Mouse (Mus musculus) thymus, adult 2 months (tissue): ENCODE measurements around the gene AU040320. TPM values are rescaled to one million over a fixed set of nuclear protein-coding genes. Genes with fewer than 3 reads are reported as not detected.

Experiments
- DNase-seq: peaks from one replicate; pipeline ENCODE4 v3.0.0; 2021
- H3K27ac ChIP-seq: fragments of 200-500 bp; 2 replicates; pipeline ENCODE4 v1.5.1; 2012; ENCODE audit warnings: low read length, control low read depth; ENCODE audit not compliant: control insufficient read depth, insufficient read depth
- H3K27me3 ChIP-seq: fragments of 200-500 bp; 2 replicates; pipeline ENCODE4 v1.6.1; 2012; ENCODE audit warnings: mild to moderate bottlenecking, low read length, moderate library complexity, mixed read lengths; ENCODE audit not compliant: control insufficient read depth, insufficient read depth
- H3K36me3 ChIP-seq: fragments of 200-500 bp; 2 replicates; pipeline ENCODE4 v1.6.1; 2012; ENCODE audit warnings: mild to moderate bottlenecking, low read length, moderate library complexity; ENCODE audit not compliant: control insufficient read depth, insufficient read depth
- H3K4me1 ChIP-seq: fragments of 200-500 bp; replicated peaks from 2 replicates; pipeline ENCODE4 v1.6.1; 2012; ENCODE audit warnings: low read length; ENCODE audit not compliant: control insufficient read depth, insufficient read depth
- H3K4me3 ChIP-seq: fragments of 200-500 bp; 2 replicates; pipeline ENCODE4 v1.5.1; 2012; ENCODE audit warnings: mild to moderate bottlenecking, low read length, control low read depth, moderate library complexity; ENCODE audit not compliant: control insufficient read depth, insufficient read depth
- CTCF ChIP-seq: fragments of 200-500 bp; IDR thresholded peaks from 2 replicates; pipeline ENCODE4 v1.5.1; 2012; ENCODE audit warnings: mild to moderate bottlenecking, control low read depth, low read length, moderate library complexity, borderline replicate concordance; ENCODE audit not compliant: control insufficient read depth, poor library complexity, insufficient read depth; ENCODE audit errors: extremely low read depth
- POLR2A ChIP-seq: fragments of 200-500 bp; IDR thresholded peaks from 2 replicates; pipeline ENCODE4 v1.6.1; 2012; ENCODE audit warnings: mild to moderate bottlenecking, low read length, control low read depth, moderate library complexity; ENCODE audit not compliant: control insufficient read depth, poor library complexity, insufficient read depth; ENCODE audit errors: extremely low read depth
- WGBS: fragments of 180-500 bp; shearing (Covaris S2); methylation state at CpG from one replicate; pipeline ENCODE4 v1.1.7; 2018; 5-methylcytosine and 5-hydroxymethylcytosine counted together
- polyA plus RNA-seq: library from polyadenylated mRNA; depleted of rRNA; stranded (reverse); fragments of >200 nt; gene quantifications from 2 replicates; pipeline ENCODE4 v1.2.3, GENCODE M21; 2012

The AU040320 gene
- polyA plus RNA-seq, 1 experiment, result 40.0 TPM

DNA sequence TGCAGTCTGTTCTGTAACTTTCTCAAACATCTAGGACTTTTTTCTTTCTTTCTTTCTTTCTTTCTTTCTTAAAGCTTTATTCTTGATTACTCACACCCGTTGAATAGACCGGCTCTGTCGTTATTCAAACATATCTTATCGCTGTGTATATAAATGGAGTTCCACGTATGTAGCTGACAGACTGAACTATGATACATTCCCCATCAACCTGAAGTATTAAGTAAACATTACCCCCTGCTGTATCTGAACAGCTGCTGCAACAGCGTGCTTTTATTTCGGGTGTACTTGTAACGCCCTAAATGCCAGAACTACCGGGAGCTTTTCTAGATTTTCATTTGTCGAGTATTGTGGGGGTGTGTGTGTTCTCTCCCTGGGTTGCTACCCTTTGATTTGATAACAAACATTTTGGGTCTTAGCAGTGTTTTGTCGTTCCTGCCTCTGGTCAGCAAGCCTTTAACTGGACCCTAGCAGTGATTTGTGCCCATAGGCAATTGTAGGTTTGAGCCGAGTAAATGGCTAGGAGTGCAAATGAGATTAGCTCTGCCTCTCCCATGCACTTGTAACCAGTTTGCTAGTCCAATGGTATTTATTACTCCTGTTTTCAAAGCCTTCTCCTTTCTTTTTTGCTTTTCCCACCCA lies 1.5 kb downstream of the AU040320 start:
- no peaks in the 10 kb centered on the region for H3K27me3 ChIP-seq
- no peak for DNase-seq
- TF ChIP-seq CTCF, result no peak
- TF ChIP-seq POLR2A, result no peak
- peaks cover 10% of the 10 kb centered on the region for H3K4me1 ChIP-seq
- H3K36me3 ChIP-seq, result 0 out of 2 replicates have a peak, but pooled peaks cover 4% of the 10 kb centered on the region
- no peak overlapping the region for H3K4me3 ChIP-seq
- no peak overlapping the region for H3K27ac ChIP-seq
- 80% methylated on average over 12 of the region's 12 CpGs for WGBS

DNA sequence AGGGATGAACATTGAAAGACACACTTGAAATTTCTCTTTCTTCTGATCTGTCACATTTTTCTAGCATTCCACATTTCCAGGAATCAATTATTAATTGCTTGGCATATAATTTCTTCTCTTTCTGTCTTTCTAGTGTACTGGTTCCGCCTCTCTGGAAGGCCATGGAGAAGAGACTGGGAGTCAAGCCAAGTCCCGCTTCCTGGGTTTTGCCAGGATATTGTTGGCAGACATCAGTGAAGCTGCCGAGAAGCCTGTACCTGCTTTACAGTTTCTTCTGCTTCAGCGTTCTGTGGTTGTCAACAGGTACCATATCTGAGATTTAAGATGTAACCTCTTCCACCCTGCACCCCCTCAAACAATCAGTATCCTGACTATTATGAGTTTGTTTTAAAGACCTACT lies 3.4 kb downstream of the AU040320 start:
- Histone ChIP-seq H3K36me3 (peaks cover 14% of the 10 kb centered on the region; the same call in 1 of the 2 replicates), H3K27ac (no peak overlapping the region), H3K27me3 (no peaks in the 10 kb centered on the region), H3K4me1 (peaks cover 10% of the 10 kb centered on the region), H3K4me3 (no peak overlapping the region)
- DNase-seq, result no peak
- WGBS, result 92% methylated on average over 4 of the region's 4 CpGs
- TF ChIP-seq POLR2A, result no peak

- Histone ChIP-seq H3K36me3 (peaks cover 14% of the 10 kb centered on the region; the same call in 1 of the 2 replicates), H3K4me3 (no peak overlapping the region), H3K4me1 (peaks cover 4% of the 10 kb centered on the region), H3K27ac (no peak overlapping the region), H3K27me3 (no peaks in the 10 kb centered on the region)
- 93% methylated on average over 5 of the region's 5 CpGs for WGBS
- TF ChIP-seq POLR2A, result no peak
- no peak for TF ChIP-seq CTCF
- DNase-seq, result no peak
These were observed 5.0 kb downstream of the AU040320 start for GRCm38 (mm10) chr4:126758299-126758698.

- Histone ChIP-seq H3K27me3 (no peaks in the 10 kb centered on the region), H3K36me3 (peaks cover 14% of the 10 kb centered on the region; the same call in 1 of the 2 replicates), H3K4me3 (no peak overlapping the region), H3K27ac (no peak overlapping the region), H3K4me1 (no peaks in the 10 kb centered on the region)
- 42% methylated on average over 2 of the region's 2 CpGs for WGBS
- TF ChIP-seq CTCF (no peak), POLR2A (no peak)
- DNase-seq, result no peak
These were observed 6.1 kb downstream of the AU040320 start for GRCm38 (mm10) chr4:126759435-126759834.

DNA sequence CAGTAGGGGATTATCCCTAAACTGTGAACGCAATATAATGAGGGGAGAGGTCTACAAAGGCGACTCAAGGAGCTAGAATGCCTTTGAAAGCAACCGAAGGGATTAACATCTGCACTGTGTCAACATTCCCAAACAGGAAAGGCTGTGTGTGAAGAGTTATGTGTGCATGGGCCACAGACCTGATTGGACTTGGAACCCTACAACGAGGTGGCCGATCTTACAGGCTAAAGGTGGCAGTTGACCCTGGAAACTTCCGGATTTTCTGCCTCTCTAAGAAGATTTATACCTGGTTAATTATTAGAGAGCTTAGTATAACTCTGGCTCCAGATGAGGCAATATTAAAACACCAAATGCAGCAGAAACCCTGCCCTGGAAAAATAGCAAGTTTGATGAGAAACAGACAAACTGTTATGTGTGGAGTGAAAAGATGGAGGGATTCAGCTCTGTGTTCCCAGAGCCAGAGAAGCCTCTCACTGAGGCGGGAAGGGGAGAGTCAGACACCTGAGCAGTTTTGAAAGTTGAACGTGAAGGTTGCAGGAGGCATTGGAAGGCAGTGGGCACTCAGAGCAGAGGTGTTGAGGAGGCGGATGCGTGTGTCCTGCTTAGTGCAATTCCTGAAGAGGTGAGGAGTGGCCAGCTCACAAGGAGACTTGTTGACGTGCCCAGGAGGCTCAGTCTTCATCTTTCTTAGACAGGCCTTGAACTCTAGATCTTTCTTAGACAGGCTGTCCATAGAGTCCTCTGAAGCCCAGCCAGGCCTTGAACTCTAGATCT lies 9.4 kb downstream of the AU040320 start:
- no peak for DNase-seq
- H3K27ac ChIP-seq, result no peak overlapping the region
- no peak overlapping the region for H3K4me3 ChIP-seq
- no peaks in the 10 kb centered on the region for H3K4me1 ChIP-seq
- H3K27me3 ChIP-seq, result no peaks in the 10 kb centered on the region
- TF ChIP-seq CTCF, result no peak
- no peak for TF ChIP-seq POLR2A
- 96% methylated on average over 11 of the region's 11 CpGs for WGBS
- H3K36me3 ChIP-seq, result peaks cover 14% of the 10 kb centered on the region; the same call in 1 of the 2 replicates

DNA sequence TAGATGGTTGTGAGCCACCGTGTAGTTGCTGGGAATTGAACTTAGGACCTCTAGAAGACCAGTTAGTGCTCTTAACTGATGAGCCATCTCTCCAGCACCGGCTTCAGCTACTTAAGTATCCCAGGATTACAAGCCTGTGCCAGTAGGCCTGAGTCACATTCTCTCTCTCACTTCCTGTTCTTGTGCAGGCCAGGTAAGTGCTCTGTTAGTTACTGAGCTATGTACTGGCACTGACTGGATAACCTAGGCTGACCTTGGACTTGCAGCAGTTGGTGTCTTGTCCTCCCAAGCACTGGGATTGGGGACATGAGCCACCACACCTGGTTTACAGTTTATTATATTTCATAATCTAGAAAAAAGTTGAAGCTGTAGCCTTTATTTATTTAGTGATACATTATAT lies 10.1 kb downstream of the AU040320 start:
- 90% methylated on average over 2 of the region's 2 CpGs for WGBS
- Histone ChIP-seq H3K36me3 (peaks cover 14% of the 10 kb centered on the region; the same call in 1 of the 2 replicates), H3K27me3 (no peaks in the 10 kb centered on the region), H3K4me3 (no peak overlapping the region), H3K27ac (no peak overlapping the region), H3K4me1 (no peaks in the 10 kb centered on the region)
- no peak for TF ChIP-seq CTCF
- TF ChIP-seq POLR2A, result no peak
- no peak for DNase-seq
